Comparison of ENCODE assay signal across 23 mouse cellular contexts in genomic region chr14:20796170-20796569, GRCm38 (mm10). TPM values are rescaled to one million over a fixed set of nuclear protein-coding genes. Genes with fewer than 3 reads are reported as not detected.
A peak's percentile ranks its signal among the peaks of the same experiment; 100 is the strongest.
DNase-seq lines count a peak whose midpoint lies in the region; ATAC-seq lines count a peak whose summit lies in the region.
"Had no signal": no experiment of that assay in that cellular context is flagged by ENCODE, and none has a peak within 500 bp of the region (broad histone marks: within the 10 kb centered on the region; RNA-seq: fewer than 3 reads in every experiment).

No protein-coding gene starts in this region.

- H3K27me3 ChIP-seq in heart, embryonic 16.5 days (ENCODE audit: control insufficient read depth, insufficient read depth, low read length) = no peaks in the 10 kb centered on the region
- no peaks in the 10 kb centered on the region for H3K27me3 ChIP-seq in midbrain, embryonic 15.5 days (replicated peaks)
- H3K27me3 ChIP-seq in midbrain, embryonic 14.5 days (ENCODE audit: control insufficient read depth, insufficient read depth, low read length) = no peaks in the 10 kb centered on the region
- H3K27me3 ChIP-seq in embryonic facial prominence, embryonic 10.5 days (replicated peaks; ENCODE audit: low read depth, poor library complexity, severe bottlenecking) = peaks cover 8% of the 10 kb centered on the region; the same call in 1 of the 2 replicates
- no peaks in the 10 kb centered on the region for H3K27me3 ChIP-seq in neural tube, embryonic 14.5 days (ENCODE audit: control insufficient read depth, insufficient read depth, low read length)
- H3K27me3 ChIP-seq: embryonic facial prominence, embryonic 12.5 days; forebrain, embryonic 15.5 days; liver, embryonic 12.5 days had no signal

- intact Hi-C loops in heart, postnatal 36 days (cut with DNase I) = loop anchor here (2.0 kb wide), 1 partner anchor 91 kb away; no protein-coding TSS in a partner anchor

- H3K27ac ChIP-seq in heart, embryonic 16.5 days (ENCODE audit: low read length) = peak overlapping the region; percentile 93
- 0 out of 2 replicates have a peak overlapping the region, but pooled peaks have one; percentile 23 for H3K27ac ChIP-seq in midbrain, embryonic 15.5 days
- H3K27ac ChIP-seq in midbrain, embryonic 14.5 days (replicated peaks; ENCODE audit: low read depth, low read length) = no peak overlapping the region
- 0 out of 2 replicates have a peak overlapping the region, but pooled peaks have one; percentile 25 for H3K27ac ChIP-seq in embryonic facial prominence, embryonic 10.5 days (replicated peaks)
- H3K27ac ChIP-seq in neural tube, embryonic 14.5 days (ENCODE audit: low read depth, low read length) = 0 out of 2 replicates have a peak overlapping the region, but pooled peaks have one; percentile 29
- H3K27ac ChIP-seq: forebrain, embryonic 15.5 days; left cerebral cortex, adult 2 months; liver, embryonic 12.5 days had no signal

- peaks cover 26% of the 10 kb centered on the region for H3K4me1 ChIP-seq in heart, embryonic 16.5 days (ENCODE audit: control insufficient read depth, insufficient read depth, low read length)
- H3K4me1 ChIP-seq in midbrain, embryonic 15.5 days = peaks cover 45% of the 10 kb centered on the region
- peaks cover 31% of the 10 kb centered on the region for H3K4me1 ChIP-seq in midbrain, embryonic 14.5 days (ENCODE audit: control insufficient read depth, insufficient read depth, low read length)
- H3K4me1 ChIP-seq in embryonic facial prominence, embryonic 10.5 days = peaks cover 52% of the 10 kb centered on the region
- peaks cover 24% of the 10 kb centered on the region for H3K4me1 ChIP-seq in neural tube, embryonic 14.5 days (ENCODE audit: control insufficient read depth, insufficient read depth, low read length)

- H3K4me3 ChIP-seq in heart, embryonic 16.5 days (ENCODE audit: low read length) = no peak overlapping the region
- H3K4me3 ChIP-seq in midbrain, embryonic 15.5 days = no peak overlapping the region
- H3K4me3 ChIP-seq in midbrain, embryonic 14.5 days (replicated peaks; ENCODE audit: low read depth, low read length) = no peak overlapping the region
- H3K4me3 ChIP-seq in embryonic facial prominence, embryonic 10.5 days = no peak overlapping the region
- no peak overlapping the region for H3K4me3 ChIP-seq in neural tube, embryonic 14.5 days (ENCODE audit: low read depth, low read length)
- H3K4me3 ChIP-seq: embryonic facial prominence, embryonic 12.5 days; forebrain, embryonic 15.5 days; left cerebral cortex, adult 2 months; liver, embryonic 12.5 days had no signal

- ATAC-seq in heart, embryonic 16.5 days (replicated peaks; ENCODE audit: extremely low read depth, insufficient read depth, low FRiP score) = no peak
- no peak for ATAC-seq in midbrain, embryonic 15.5 days (replicated peaks)
- no peak for ATAC-seq in midbrain, embryonic 14.5 days (ENCODE audit: low FRiP score, low TSS enrichment)
- ATAC-seq in neural tube, embryonic 14.5 days (ENCODE audit: low read depth) = no peak
- ATAC-seq: forebrain, embryonic 15.5 days; liver, embryonic 12.5 days had no signal

- H3K4me2 ChIP-seq in heart, embryonic 16.5 days (ENCODE audit: low read depth, low read length) = no peak overlapping the region
- H3K4me2 ChIP-seq in midbrain, embryonic 15.5 days = peak overlapping the region; percentile 14; the same call in 1 of the 2 replicates
- no peak overlapping the region for H3K4me2 ChIP-seq in midbrain, embryonic 14.5 days (ENCODE audit: low read length)
- H3K4me2 ChIP-seq in neural tube, embryonic 14.5 days (ENCODE audit: low read depth, low read length) = no peak overlapping the region
- H3K4me2 ChIP-seq: forebrain, embryonic 15.5 days had no signal

- WGBS in heart, embryonic 16.5 days = 75% methylated on average over 8 of the region's 8 CpGs
- WGBS in midbrain, embryonic 15.5 days = 72% methylated on average over 8 of the region's 8 CpGs
- 72% methylated on average over 8 of the region's 8 CpGs for WGBS in midbrain, embryonic 14.5 days
- WGBS in embryonic facial prominence, embryonic 10.5 days = 66% methylated on average over 8 of the region's 8 CpGs
- WGBS in neural tube, embryonic 14.5 days = 72% methylated on average over 8 of the region's 8 CpGs

- DNase-seq in heart, postnatal 36 days = no peak
- DNase-seq in midbrain, embryonic 14.5 days = no peak
- no peak for DNase-seq in embryonic facial prominence, embryonic 10.5 days (ENCODE audit: low spot score)
- DNase-seq in cerebellum, adult 11 months = no peak
- DNase-seq in cerebellum, postnatal 4 days (ENCODE audit: low spot score in 2 of 2) = no peak
- DNase-seq: adrenal gland, postnatal 36 days; cerebellum, adult 2 months; heart, postnatal 4 days; kidney, adult 2 months; kidney, postnatal 14 days; left cerebral cortex, postnatal 4 days; lung, embryonic 14.5 days; lung, postnatal 36 days; right cerebral cortex, adult 18-20 months; thymus, postnatal 25 days had no signal

- H3K9me3 ChIP-seq in heart, embryonic 16.5 days (replicated peaks; ENCODE audit: control insufficient read depth, low read length) = no peaks in the 10 kb centered on the region
- H3K9me3 ChIP-seq in midbrain, embryonic 15.5 days = no peaks in the 10 kb centered on the region
- no peaks in the 10 kb centered on the region for H3K9me3 ChIP-seq in midbrain, embryonic 14.5 days (ENCODE audit: control insufficient read depth, low read length)
- no peaks in the 10 kb centered on the region for H3K9me3 ChIP-seq in embryonic facial prominence, embryonic 10.5 days
- H3K9me3 ChIP-seq in neural tube, embryonic 14.5 days (ENCODE audit: control insufficient read depth, low read length) = no peaks in the 10 kb centered on the region
- H3K9me3 ChIP-seq: embryonic facial prominence, embryonic 12.5 days; forebrain, embryonic 15.5 days; liver, embryonic 12.5 days had no signal

- H3K36me3 ChIP-seq in heart, embryonic 16.5 days (ENCODE audit: control insufficient read depth, insufficient read depth) = peaks cover 5% of the 10 kb centered on the region
- H3K36me3 ChIP-seq in midbrain, embryonic 15.5 days (replicated peaks) = no peaks in the 10 kb centered on the region
- peaks cover 9% of the 10 kb centered on the region; the same call in 1 of the 2 replicates for H3K36me3 ChIP-seq in midbrain, embryonic 14.5 days (ENCODE audit: control insufficient read depth, insufficient read depth, low read length)
- H3K36me3 ChIP-seq in embryonic facial prominence, embryonic 10.5 days (replicated peaks) = peaks cover 12% of the 10 kb centered on the region
- H3K36me3 ChIP-seq in neural tube, embryonic 14.5 days (ENCODE audit: control insufficient read depth, insufficient read depth, low read length) = peaks cover 3% of the 10 kb centered on the region; the same call in 1 of the 2 replicates
- H3K36me3 ChIP-seq: forebrain, embryonic 15.5 days had no signal

- H3K9ac ChIP-seq in heart, embryonic 16.5 days (ENCODE audit: low read length) = peak overlapping the region; percentile 87; the same call in 1 of the 2 replicates
- H3K9ac ChIP-seq in midbrain, embryonic 15.5 days = no peak overlapping the region
- H3K9ac ChIP-seq in midbrain, embryonic 14.5 days (replicated peaks; ENCODE audit: low read length) = no peak overlapping the region
- H3K9ac ChIP-seq in neural tube, embryonic 14.5 days (replicated peaks; ENCODE audit: low read depth, low read length) = no peak overlapping the region
- H3K9ac ChIP-seq: embryonic facial prominence, embryonic 12.5 days; forebrain, embryonic 15.5 days; liver, embryonic 12.5 days had no signal

RNA-seq across cellular contexts. Expression of gene Camk2g, which starts 2.3 kb away (rescaled TPM):
- polyA plus RNA-seq in heart, embryonic 16.5 days (2015; fragmentation: Nextera tagmentation; extraction: Ambion mirVana) = 81.5 and 103 TPM in 2 replicates
- 10 to 100 TPM; 51.4 to 52.8 TPM for total RNA-seq in heart, postnatal 36 days (2021)
- 140 and 144 TPM in 2 replicates for polyA plus RNA-seq in midbrain, embryonic 15.5 days (2015; fragmentation: Nextera tagmentation; extraction: Ambion mirVana)
- 122 and 129 TPM in 2 replicates for polyA plus RNA-seq in midbrain, embryonic 14.5 days (2014; fragmentation: Nextera tagmentation; extraction: Ambion mirVana)
- polyA plus RNA-seq in embryonic facial prominence, embryonic 10.5 days (2016; fragmentation: Nextera tagmentation; extraction: Ambion mirVana) = 43.9 and 50.6 TPM in 2 replicates
- polyA plus RNA-seq in neural tube, embryonic 14.5 days (2014; fragmentation: Nextera tagmentation; extraction: Ambion mirVana) = 215 and 232 TPM in 2 replicates

RNA-seq across cellular contexts. Expression of gene Plau, which starts 40.3 kb away (rescaled TPM):
- polyA plus RNA-seq in heart, embryonic 16.5 days (2015; fragmentation: Nextera tagmentation; extraction: Ambion mirVana) = 1.2 and 1.9 TPM in 2 replicates
- 1 to 10 TPM; 6.1 to 6.2 TPM for total RNA-seq in heart, postnatal 36 days (2021)
- polyA plus RNA-seq in midbrain, embryonic 15.5 days (2015; fragmentation: Nextera tagmentation; extraction: Ambion mirVana) = 0.23 and 0.31 TPM in 2 replicates
- 0.15 and 0.62 TPM in 2 replicates for polyA plus RNA-seq in midbrain, embryonic 14.5 days (2014; fragmentation: Nextera tagmentation; extraction: Ambion mirVana)
- 0.67 and 1.0 TPM in 2 replicates for polyA plus RNA-seq in embryonic facial prominence, embryonic 10.5 days (2016; fragmentation: Nextera tagmentation; extraction: Ambion mirVana)
- 0.19 and 0.26 TPM in 2 replicates for polyA plus RNA-seq in neural tube, embryonic 14.5 days (2014; fragmentation: Nextera tagmentation; extraction: Ambion mirVana)
- total RNA-seq: MEL had no signal
